Mouse (Mus musculus): ENCODE data around the gene Gm10912.
"Not testable (repeated sequence)": the region's sequence is repeated elsewhere in the genome, so short reads cannot be mapped to it uniquely, and the experiment has no call there.

Gm10912 gene

GRCm38 (mm10) chr2:104065526-104065925 lies at the start of gene Gm10912:
TSS of gene Gm10912 (plus strand) at chr2:104065826.
- not testable (repeated sequence) for DNase-seq

GRCm38 (mm10) chr2:104023096-104023495 lies 42.5 kb upstream of the Gm10912 start:
- DNase-seq = no peak

GRCm38 (mm10) chr2:104024656-104025055 lies 41.0 kb upstream of the Gm10912 start:
- no peak for DNase-seq

- peak; percentile 91 for DNase-seq
Measured at GRCm38 (mm10) chr2:104027458-104028138, 38.0 kb upstream of the Gm10912 start, which contains the start of gene Fbxo3. TSS of gene Fbxo3 (plus strand) at chr2:104027721.

GRCm38 (mm10) chr2:104028139-104028723 lies 37.4 kb upstream of the Gm10912 start, which contains the start of gene 4931422A03Rik:
TSS of gene 4931422A03Rik (minus strand) at chr2:104028361.
- DNase-seq = no peak

GRCm38 (mm10) chr2:104029074-104029473 lies 36.6 kb upstream of the Gm10912 start:
- no peak for DNase-seq

GRCm38 (mm10) chr2:104030381-104030780 lies 35.2 kb upstream of the Gm10912 start:
- DNase-seq = no peak

GRCm38 (mm10) chr2:104032056-104032455 lies 33.6 kb upstream of the Gm10912 start:
- DNase-seq = no peak

GRCm38 (mm10) chr2:104034832-104035472 lies 30.7 kb upstream of the Gm10912 start:
- peak; percentile 57 for DNase-seq

GRCm38 (mm10) chr2:104035595-104035994 lies 30.0 kb upstream of the Gm10912 start:
- DNase-seq = no peak

- DNase-seq = no peak
Measured at GRCm38 (mm10) chr2:104036316-104036715, 29.3 kb upstream of the Gm10912 start.

- no peak for DNase-seq
Measured at GRCm38 (mm10) chr2:104038236-104038635, 27.4 kb upstream of the Gm10912 start.

- no peak for DNase-seq
Measured at GRCm38 (mm10) chr2:104041632-104042031, 24.0 kb upstream of the Gm10912 start.

- no peak for DNase-seq
Measured at GRCm38 (mm10) chr2:104042766-104043165, 22.9 kb upstream of the Gm10912 start.

- DNase-seq = no peak
Measured at GRCm38 (mm10) chr2:104043624-104044478, 21.8 kb upstream of the Gm10912 start.

GRCm38 (mm10) chr2:104044479-104045080 lies 21.0 kb upstream of the Gm10912 start:
- no peak for DNase-seq

GRCm38 (mm10) chr2:104058381-104058780 lies 7.2 kb upstream of the Gm10912 start:
- DNase-seq = no peak

GRCm38 (mm10) chr2:104058954-104059353 lies 6.7 kb upstream of the Gm10912 start:
- no peak for DNase-seq

- no peak for DNase-seq
Measured at GRCm38 (mm10) chr2:104059786-104060185, 5.8 kb upstream of the Gm10912 start.

GRCm38 (mm10) chr2:104060996-104061395 lies 4.6 kb upstream of the Gm10912 start:
- DNase-seq = no peak

- no peak for DNase-seq
Measured at GRCm38 (mm10) chr2:104062665-104063064, 3.0 kb upstream of the Gm10912 start.

- no peak for DNase-seq
Measured at GRCm38 (mm10) chr2:104064152-104064551, 1.5 kb upstream of the Gm10912 start.

GRCm38 (mm10) chr2:104068450-104068849 lies 2.8 kb downstream of the Gm10912 start, which contains the start of gene Gm10799:
TSS of gene Gm10799 (minus strand) at chr2:104068550.
- DNase-seq = not testable (repeated sequence)
